Mouse (Mus musculus) heart, adult 9 months (tissue): ENCODE results near the gene Zdhhc19.

Experiments used
- DNase-seq, 2 experiments: peaks; one replicate each; pipeline ENCODE4 v3.0.0; 2022; ENCODE audit warnings: low spot score in 2 of 2

Gene Zdhhc19

GRCm38 (mm10) chr16:32608712-32609400, 112.8 kb downstream of the Zdhhc19 start, which contains the start of gene Tfrc:
Tfrc (plus strand) TSS chr16:32608920.
- peak; percentile 94 to 97 for DNase-seq

- DNase-seq, result no peak
These were observed 113.3 kb downstream of the Zdhhc19 start for GRCm38 (mm10) chr16:32609401-32609779.

- DNase-seq, result no peak
These were observed 114.6 kb downstream of the Zdhhc19 start for GRCm38 (mm10) chr16:32610460-32611255.
